Mouse (Mus musculus) hindbrain, embryonic 13.5 days (tissue): Measurements from ENCODE around the gene Ski. TPM values are rescaled to one million over a fixed set of nuclear protein-coding genes. Genes with fewer than 3 reads are reported as not detected.
"Not testable (repeated sequence)": the region's sequence is repeated elsewhere in the genome, so short reads cannot be mapped to it uniquely, and the experiment has no call there.

Experiments
- ATAC-seq: fragments of 200-750 bp; cut with Nextera tagmentation; 2 replicates; pipeline ENCODE4 v1.8.0; 2017; ENCODE audit warnings: moderate TSS enrichment; ENCODE audit not compliant: low FRiP score
- H3K27ac ChIP-seq: fragments of 300-500 bp; sonication (generic); 2 replicates; pipeline ENCODE4 v1.5.1; 2015; ENCODE audit warnings: inconsistent platforms, mild to moderate bottlenecking, moderate library complexity
- H3K27me3 ChIP-seq: fragments of 300-500 bp; sonication (generic); 2 replicates; pipeline ENCODE4 v1.6.1; 2015; ENCODE audit warnings: mild to moderate bottlenecking, inconsistent platforms
- H3K36me3 ChIP-seq: fragments of 300-500 bp; sonication (generic); 2 replicates; pipeline ENCODE4 v1.6.1; 2015; ENCODE audit warnings: mild to moderate bottlenecking, inconsistent platforms
- H3K4me1 ChIP-seq: fragments of 300-500 bp; sonication (generic); replicated peaks from 2 replicates; pipeline ENCODE4 v1.6.1; 2015; ENCODE audit warnings: inconsistent platforms
- H3K4me2 ChIP-seq: fragments of 300-500 bp; sonication (generic); 2 replicates; pipeline ENCODE4 v1.6.1; 2015; ENCODE audit warnings: inconsistent platforms, mild to moderate bottlenecking, moderate library complexity
- H3K4me3 ChIP-seq: fragments of 300-500 bp; sonication (generic); 2 replicates; pipeline ENCODE4 v1.5.1; 2015; ENCODE audit warnings: mild to moderate bottlenecking, inconsistent platforms
- H3K9ac ChIP-seq: fragments of 300-500 bp; sonication (generic); 2 replicates; pipeline ENCODE4 v1.6.1; 2015; ENCODE audit warnings: mild to moderate bottlenecking, inconsistent platforms
- H3K9me3 ChIP-seq: fragments of 300-500 bp; sonication (generic); 2 replicates; pipeline ENCODE4 v1.6.1; 2016; ENCODE audit warnings: inconsistent platforms
- WGBS: fragments of 180-500 bp; shearing (Covaris S2); methylation state at CpG from one replicate; pipeline ENCODE4 v1.1.7; 2015; 5-methylcytosine and 5-hydroxymethylcytosine counted together
- polyA plus RNA-seq: library from polyadenylated mRNA; unstranded; fragments of >200 nt; fragmentation: Nextera tagmentation; extraction: Ambion mirVana; gene quantifications from 2 replicates; pipeline ENCODE4 v1.2.1, GENCODE M21; 2015

Ski gene
- polyA plus RNA-seq: 10.3 and 10.4 TPM in 2 replicates

- Histone ChIP-seq H3K4me1 (peaks cover 51% of the 10 kb centered on the region), H3K36me3 (no peaks in the 10 kb centered on the region)
- ATAC-seq: no peak
Measured at GRCm38 (mm10) chr4:155222552-155222840, at the start of gene Ski. Ski (minus strand) TSS chr4:155222592.

GRCm38 (mm10) chr4:155268382-155268781 is 46.0 kb upstream of the Ski start:
- 38% methylated on average over 5 of the region's 5 CpGs for WGBS
- no peak overlapping the region for H3K4me3 ChIP-seq
- no peak overlapping the region for H3K9ac ChIP-seq
- no peaks in the 10 kb centered on the region for H3K9me3 ChIP-seq
- peaks cover 17% of the 10 kb centered on the region for H3K4me1 ChIP-seq
- no peak overlapping the region for H3K27ac ChIP-seq
- H3K4me2 ChIP-seq: no peak overlapping the region
- no peak for ATAC-seq
- no peaks in the 10 kb centered on the region for H3K27me3 ChIP-seq
- peaks cover 44% of the 10 kb centered on the region for H3K36me3 ChIP-seq

More at GRCm38 (mm10) chr4:155222552-155222840, at the start of gene Ski:
- Histone ChIP-seq H3K9ac (peak within 1 kb of the TSS; percentile 98), H3K4me2 (peak within 1 kb of the TSS; percentile 100), H3K27me3 (0 out of 2 replicates have a peak, but pooled peaks cover 3% of the 10 kb centered on the region), H3K27ac (peak within 1 kb of the TSS; percentile 95), H3K9me3 (no peaks in the 10 kb centered on the region), H3K4me3 (peak within 1 kb of the TSS; percentile 93)
- WGBS: 0% methylated on average over 11 of the region's 63 CpGs

GRCm38 (mm10) chr4:155267639-155268175 is 45.3 kb upstream of the Ski start:
- H3K4me3 ChIP-seq: no peak overlapping the region
- no peak overlapping the region for H3K27ac ChIP-seq
- no peak for ATAC-seq
- 58% methylated on average over 12 of the region's 12 CpGs for WGBS
- H3K4me1 ChIP-seq: peaks cover 17% of the 10 kb centered on the region
- peaks cover 44% of the 10 kb centered on the region for H3K36me3 ChIP-seq
- no peaks in the 10 kb centered on the region for H3K9me3 ChIP-seq
- H3K4me2 ChIP-seq: no peak overlapping the region
- no peak overlapping the region for H3K9ac ChIP-seq
- no peaks in the 10 kb centered on the region for H3K27me3 ChIP-seq

- Histone ChIP-seq H3K27me3 (no peaks in the 10 kb centered on the region), H3K36me3 (peaks cover 44% of the 10 kb centered on the region), H3K4me1 (peaks cover 17% of the 10 kb centered on the region), H3K9me3 (no peaks in the 10 kb centered on the region), H3K4me3 (no peak overlapping the region), H3K9ac (no peak overlapping the region), H3K27ac (no peak overlapping the region), H3K4me2 (no peak overlapping the region)
- ATAC-seq: no peak
- 79% methylated on average over 7 of the region's 7 CpGs for WGBS
Measured at GRCm38 (mm10) chr4:155267047-155267543, 44.7 kb upstream of the Ski start.

GRCm38 (mm10) chr4:155264521-155265321 is 42.3 kb upstream of the Ski start:
- Histone ChIP-seq H3K27me3 (no peaks in the 10 kb centered on the region), H3K4me3 (no peak overlapping the region), H3K9ac (no peak overlapping the region; the same call in 1 of the 2 replicates), H3K4me1 (peaks cover 17% of the 10 kb centered on the region), H3K27ac (no peak overlapping the region), H3K4me2 (no peak overlapping the region), H3K9me3 (no peaks in the 10 kb centered on the region), H3K36me3 (peaks cover 36% of the 10 kb centered on the region)
- no peak for ATAC-seq
- 82% methylated on average over 3 of the region's 3 CpGs for WGBS

- H3K27me3 ChIP-seq: no peaks in the 10 kb centered on the region
- 84% methylated on average over 6 of the region's 6 CpGs for WGBS
- peak overlapping the region; percentile 91; the same call in 1 of the 2 replicates for H3K4me2 ChIP-seq
- ATAC-seq: no peak
- no peak overlapping the region for H3K27ac ChIP-seq
- no peaks in the 10 kb centered on the region for H3K9me3 ChIP-seq
- H3K9ac ChIP-seq: peak overlapping the region; percentile 62; the same call in 1 of the 2 replicates
- peaks cover 43% of the 10 kb centered on the region for H3K4me1 ChIP-seq
- no peak overlapping the region for H3K4me3 ChIP-seq
- H3K36me3 ChIP-seq: peaks cover 19% of the 10 kb centered on the region
Measured at GRCm38 (mm10) chr4:155252253-155252652, 29.9 kb upstream of the Ski start.

- Histone ChIP-seq H3K4me2 (peak overlapping the region; percentile 91), H3K4me1 (peaks cover 49% of the 10 kb centered on the region), H3K36me3 (peaks cover 10% of the 10 kb centered on the region), H3K27me3 (no peaks in the 10 kb centered on the region), H3K9me3 (no peaks in the 10 kb centered on the region), H3K4me3 (peak overlapping the region; percentile 62), H3K9ac (peak overlapping the region; percentile 62; the same call in 1 of the 2 replicates), H3K27ac (peak overlapping the region; percentile 5; the same call in 1 of the 2 replicates)
- no peak for ATAC-seq
- 68% methylated on average over 3 of the region's 3 CpGs for WGBS
Measured at GRCm38 (mm10) chr4:155251147-155251546, 28.8 kb upstream of the Ski start.

GRCm38 (mm10) chr4:155250361-155251117 is 28.1 kb upstream of the Ski start:
- H3K4me1 ChIP-seq: peaks cover 53% of the 10 kb centered on the region
- peaks cover 7% of the 10 kb centered on the region for H3K36me3 ChIP-seq
- H3K4me3 ChIP-seq: peak overlapping the region; percentile 62
- H3K27me3 ChIP-seq: no peaks in the 10 kb centered on the region
- H3K9me3 ChIP-seq: no peaks in the 10 kb centered on the region
- H3K9ac ChIP-seq: peak overlapping the region; percentile 90
- ATAC-seq: peak; percentile 29
- peak overlapping the region; percentile 99 for H3K27ac ChIP-seq
- WGBS: 11% methylated on average over 23 of the region's 23 CpGs
- H3K4me2 ChIP-seq: peak overlapping the region; percentile 91

GRCm38 (mm10) chr4:155249648-155250351 is 27.4 kb upstream of the Ski start, which contains the start of gene Faap20:
Faap20 (plus strand) TSS chr4:155249802.
- H3K4me3 ChIP-seq: peak within 1 kb of the TSS; percentile 62
- no peaks in the 10 kb centered on the region for H3K9me3 ChIP-seq
- H3K4me2 ChIP-seq: peak within 1 kb of the TSS; percentile 91
- H3K4me1 ChIP-seq: peaks cover 53% of the 10 kb centered on the region
- peak within 1 kb of the TSS; percentile 90 for H3K9ac ChIP-seq
- peak within 1 kb of the TSS; percentile 99 for H3K27ac ChIP-seq
- WGBS: under 1% methylated on average over 50 of the region's 58 CpGs
- peak; percentile 92 for ATAC-seq
- H3K36me3 ChIP-seq: peaks cover 7% of the 10 kb centered on the region
- no peaks in the 10 kb centered on the region for H3K27me3 ChIP-seq

- peak overlapping the region; percentile 91 for H3K4me2 ChIP-seq
- H3K9ac ChIP-seq: peak overlapping the region; percentile 90
- WGBS: 0% methylated on average over 9 of the region's 9 CpGs
- H3K27ac ChIP-seq: peak overlapping the region; percentile 99
- H3K4me3 ChIP-seq: peak overlapping the region; percentile 62
- H3K36me3 ChIP-seq: peaks cover 7% of the 10 kb centered on the region
- H3K9me3 ChIP-seq: no peaks in the 10 kb centered on the region
- H3K27me3 ChIP-seq: no peaks in the 10 kb centered on the region
- peaks cover 53% of the 10 kb centered on the region for H3K4me1 ChIP-seq
- peak; percentile 71 for ATAC-seq
Measured at GRCm38 (mm10) chr4:155249257-155249647, 26.9 kb upstream of the Ski start.

- not testable (repeated sequence) for ATAC-seq, H3K36me3 ChIP-seq, H3K9me3 ChIP-seq, H3K4me2 ChIP-seq, H3K9ac ChIP-seq, H3K4me3 ChIP-seq, H3K27ac ChIP-seq, H3K27me3 ChIP-seq
- WGBS: 94% methylated on average over 3 of the region's 3 CpGs
- peaks cover 42% of the 10 kb centered on the region for H3K4me1 ChIP-seq
Measured at GRCm38 (mm10) chr4:155248054-155248453, 25.7 kb upstream of the Ski start.
